Mouse (Mus musculus) thymus, adult 2 months (tissue): ENCODE results near the gene Bmf.

Experiments used
- CTCF ChIP-seq: fragments of 200-500 bp; IDR thresholded peaks from 2 replicates; pipeline ENCODE4 v1.5.1; 2012; ENCODE audit warnings: mild to moderate bottlenecking, control low read depth, low read length, moderate library complexity, borderline replicate concordance; ENCODE audit not compliant: control insufficient read depth, poor library complexity, insufficient read depth; ENCODE audit errors: extremely low read depth
- POLR2A ChIP-seq: fragments of 200-500 bp; IDR thresholded peaks from 2 replicates; pipeline ENCODE4 v1.6.1; 2012; ENCODE audit warnings: mild to moderate bottlenecking, low read length, control low read depth, moderate library complexity; ENCODE audit not compliant: control insufficient read depth, poor library complexity, insufficient read depth; ENCODE audit errors: extremely low read depth

DNA sequence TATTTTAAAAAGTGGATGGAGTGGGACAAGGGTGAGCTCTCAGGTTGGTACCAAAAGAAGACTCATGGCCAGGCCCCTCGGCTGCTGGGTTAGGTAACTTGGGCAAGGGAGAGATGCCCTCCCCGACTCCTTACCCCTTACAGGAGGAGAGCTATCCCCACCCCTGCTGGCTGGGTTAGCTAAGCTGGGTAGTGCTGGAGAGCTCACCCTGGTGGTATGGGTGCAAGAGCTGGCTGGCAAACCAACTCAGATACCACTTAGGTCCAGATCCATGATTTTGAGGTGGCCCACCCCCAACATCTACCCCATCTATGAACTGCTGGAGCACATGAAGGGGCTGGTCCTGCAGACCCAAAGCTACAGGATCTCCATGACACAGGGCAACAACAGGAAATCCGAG lies 24.7 kb downstream of the Bmf start:
- TF ChIP-seq POLR2A = no peak
- TF ChIP-seq CTCF = no peak
